28 mouse cellular contexts compared by ENCODE assay signal in genomic region chr4:120669585-120669984, GRCm38 (mm10). TPM values are rescaled to one million over a fixed set of nuclear protein-coding genes. Genes with fewer than 3 reads are reported as not detected.
DNase-seq lines count a peak whose midpoint lies in the region; ATAC-seq and TF ChIP-seq lines count a peak whose summit lies in the region.
"Had no signal": no experiment of that assay in that cellular context is flagged by ENCODE, and none has a peak within 500 bp of the region (broad histone marks: within the 10 kb centered on the region; RNA-seq: fewer than 3 reads in every experiment).

No protein-coding gene starts in this region.

- 0 out of 2 replicates have a peak, but pooled peaks cover 3% of the 10 kb centered on the region for H3K9me3 ChIP-seq in heart, embryonic 12.5 days (replicated peaks)
- no peaks in the 10 kb centered on the region for H3K9me3 ChIP-seq in liver, embryonic 11.5 days (ENCODE audit: control insufficient read depth, low read length)
- H3K9me3 ChIP-seq in liver, embryonic 16.5 days (replicated peaks; ENCODE audit: control insufficient read depth, low read length) = no peaks in the 10 kb centered on the region
- H3K9me3 ChIP-seq: forebrain, embryonic 15.5 days; heart, embryonic 15.5 days; hindbrain, embryonic 12.5 days; intestine, embryonic 15.5 days; midbrain, embryonic 13.5 days; neural tube, embryonic 15.5 days had no signal

- no peak overlapping the region for H3K9ac ChIP-seq in heart, embryonic 12.5 days
- H3K9ac ChIP-seq in liver, embryonic 11.5 days (ENCODE audit: low read depth, low read length) = no peak overlapping the region
- H3K9ac ChIP-seq in liver, embryonic 16.5 days (ENCODE audit: low read depth, low read length) = no peak overlapping the region
- H3K9ac ChIP-seq: forebrain, embryonic 15.5 days; heart, embryonic 15.5 days; hindbrain, embryonic 12.5 days; intestine, embryonic 15.5 days; midbrain, embryonic 13.5 days; neural tube, embryonic 15.5 days had no signal

- H3K4me3 ChIP-seq in heart, embryonic 12.5 days = no peak overlapping the region
- H3K4me3 ChIP-seq in liver, embryonic 11.5 days (ENCODE audit: low read depth, low read length) = no peak overlapping the region
- no peak overlapping the region for H3K4me3 ChIP-seq in liver, embryonic 16.5 days (ENCODE audit: low read depth, low read length)
- no peak overlapping the region for H3K4me3 ChIP-seq in left cerebral cortex, adult 2 months
- H3K4me3 ChIP-seq: forebrain, embryonic 15.5 days; heart, embryonic 15.5 days; hindbrain, embryonic 12.5 days; intestine, embryonic 15.5 days; midbrain, embryonic 13.5 days; neural tube, embryonic 15.5 days had no signal

- intact Hi-C loops in left cerebral cortex, adult 2 months (cut with DNase I) = loop anchor here (5.0 kb wide), 1 partner anchor 77 kb away; no protein-coding TSS in a partner anchor

- TF ChIP-seq CTCF in left cerebral cortex, adult 2 months (IDR thresholded peaks at IDR 0.05) = no peak

- 58% methylated on average over 5 of the region's 5 CpGs for WGBS in heart, embryonic 12.5 days
- 49% methylated on average over 5 of the region's 5 CpGs for WGBS in liver, embryonic 11.5 days
- 46% methylated on average over 5 of the region's 5 CpGs for WGBS in liver, embryonic 16.5 days (ENCODE audit: insufficient replicate concordance)

- peak overlapping the region; percentile 100; the same call in 1 of the 2 replicates for H3K4me2 ChIP-seq in heart, embryonic 12.5 days
- H3K4me2 ChIP-seq in liver, embryonic 11.5 days = no peak overlapping the region; the same call in 1 of the 2 replicates
- H3K4me2 ChIP-seq in liver, embryonic 16.5 days (ENCODE audit: low read depth, low read length) = no peak overlapping the region
- H3K4me2 ChIP-seq: forebrain, embryonic 15.5 days; hindbrain, embryonic 12.5 days; intestine, embryonic 15.5 days; midbrain, embryonic 13.5 days; neural tube, embryonic 15.5 days had no signal

- H3K4me1 ChIP-seq in heart, embryonic 12.5 days (replicated peaks) = peaks cover 36% of the 10 kb centered on the region
- peaks cover 41% of the 10 kb centered on the region for H3K4me1 ChIP-seq in liver, embryonic 11.5 days (replicated peaks; ENCODE audit: control insufficient read depth, insufficient read depth, low read length)
- H3K4me1 ChIP-seq in liver, embryonic 16.5 days (ENCODE audit: control insufficient read depth, low read depth, low read length) = peaks cover 60% of the 10 kb centered on the region

- no peaks in the 10 kb centered on the region for H3K36me3 ChIP-seq in heart, embryonic 12.5 days
- H3K36me3 ChIP-seq in liver, embryonic 11.5 days (ENCODE audit: control insufficient read depth, insufficient read depth, low read length) = no peaks in the 10 kb centered on the region
- no peaks in the 10 kb centered on the region for H3K36me3 ChIP-seq in liver, embryonic 16.5 days (ENCODE audit: control insufficient read depth, insufficient read depth)
- H3K36me3 ChIP-seq: forebrain, embryonic 15.5 days; heart, embryonic 15.5 days; hindbrain, embryonic 12.5 days; intestine, embryonic 15.5 days; midbrain, embryonic 13.5 days; neural tube, embryonic 15.5 days had no signal

- no peak for ATAC-seq in heart, embryonic 12.5 days (ENCODE audit: insufficient number of reproducible peaks, low FRiP score)
- no peak for ATAC-seq in liver, embryonic 11.5 days (replicated peaks; ENCODE audit: low FRiP score)
- no peak for ATAC-seq in liver, embryonic 16.5 days (ENCODE audit: low read depth)
- ATAC-seq in megakaryocyte, adult 5-6 weeks (ENCODE audit: poor library complexity, severe bottlenecking) = no peak
- ATAC-seq: activated CD4-positive, CD25-positive, alpha-beta regulatory T cell, adult 4 months; CD4-positive, CD25-positive, alpha-beta regulatory T cell, adult 4 months; forebrain, embryonic 15.5 days; hindbrain, postnatal 0 days; intestine, embryonic 15.5 days; midbrain, embryonic 13.5 days had no signal

- H3K27ac ChIP-seq in heart, embryonic 12.5 days (ENCODE audit: poor library complexity, severe bottlenecking) = 0 out of 2 replicates have a peak overlapping the region, but pooled peaks have one; percentile 14
- H3K27ac ChIP-seq in liver, embryonic 11.5 days (ENCODE audit: low read depth, low read length) = peak overlapping the region; percentile 96; the same call in 1 of the 2 replicates
- peak overlapping the region; percentile 19; the same call in 1 of the 2 replicates for H3K27ac ChIP-seq in liver, embryonic 16.5 days (ENCODE audit: low read length)
- H3K27ac ChIP-seq in left cerebral cortex, adult 2 months = no peak overlapping the region
- H3K27ac ChIP-seq: forebrain, embryonic 15.5 days; hindbrain, embryonic 12.5 days; hindbrain, postnatal 0 days; intestine, embryonic 15.5 days; midbrain, embryonic 13.5 days; neural tube, embryonic 15.5 days had no signal

- DNase-seq in heart, adult 8-10 months (ENCODE audit: low spot score) = no peak
- DNase-seq in liver, embryonic 11.5 days (ENCODE audit: low spot score) = no peak
- no peak for DNase-seq in lung, postnatal 25 days (ENCODE audit: low spot score)
- DNase-seq in left cerebral cortex, adult 2 months (ENCODE audit: extremely low spot score in 1 of 2, low spot score in 2 of 2) = no peak
- DNase-seq: adrenal gland, adult 2 months; adrenal gland, postnatal 36 days; cerebellum, adult 18-20 months; cerebellum, postnatal 10 days; gastrocnemius, postnatal 25 days; heart, adult 11 months; kidney, adult 9 months; kidney, postnatal 14 days; layer of hippocampus, adult 9-11 months; lung, postnatal 4 days; retina, postnatal 1 day; right cerebral cortex, postnatal 14 days had no signal

- peaks cover 21% of the 10 kb centered on the region for H3K27me3 ChIP-seq in heart, embryonic 12.5 days (replicated peaks)
- H3K27me3 ChIP-seq in liver, embryonic 11.5 days (replicated peaks; ENCODE audit: control insufficient read depth, insufficient read depth, low read length) = peaks cover 7% of the 10 kb centered on the region
- no peaks in the 10 kb centered on the region for H3K27me3 ChIP-seq in liver, embryonic 16.5 days (ENCODE audit: control insufficient read depth, insufficient read depth, low read depth, low read length)
- H3K27me3 ChIP-seq: heart, embryonic 15.5 days had no signal

RNA-seq across cellular contexts. Expression of gene Cited4, which starts 3.2 kb away (rescaled TPM):
- polyA plus RNA-seq in heart, embryonic 12.5 days (2016; fragmentation: Nextera tagmentation; extraction: Ambion mirVana) = 41.2 and 43.6 TPM in 2 replicates
- 10 to 100 TPM; 26.2 to 42.1 (median 32.5) TPM for total RNA-seq in heart, adult 8-10 months (2022)
- 232 and 242 TPM in 2 replicates for polyA plus RNA-seq in liver, embryonic 11.5 days (2014; fragmentation: Nextera tagmentation; extraction: Ambion mirVana)
- 44.1 and 44.3 TPM in 2 replicates for polyA plus RNA-seq in liver, embryonic 16.5 days (2015; fragmentation: Nextera tagmentation; extraction: Ambion mirVana)
- 10 to 100 TPM; 17.9 to 20.2 TPM for total RNA-seq in left cerebral cortex, adult 2 months (2021)
- total RNA-seq in megakaryocyte, adult 5-6 weeks (2015) = 0.65 and 1.1 TPM in 2 replicates
- 0.33 and 1.6 TPM in 2 replicates for total RNA-seq in megakaryocyte, adult 5-6 weeks (2017)
- polyA plus RNA-seq: CD4-positive, CD25-positive, alpha-beta regulatory T cell, adult 4 months had no signal

Comparison
In these comparisons a context has a peak if more than half of its experiments do, and no peak if none do; other contexts are left out.
1. RNA of gene Cited4, which starts 3.2 kb away (total RNA-seq): 26.2 to 42.1 TPM in heart, adult 8-10 months and 17.9 to 20.2 TPM in left cerebral cortex, adult 2 months; 0.33 to 1.6 TPM in megakaryocyte, adult 5-6 weeks; every median in the first group is over 4 times any median in the second.